Mouse (Mus musculus) heart, embryonic 11.5 days (tissue): ENCODE measurements at regions not wholly inside any gene's neighbourhood (a gene's known extent, or its start where the extent isn't known, plus 50 kb on each side); places are given as distances from the start of the nearest gene placed in this dataset.

Source experiments
- ATAC-seq: fragments of 200-750 bp; cut with Nextera tagmentation; replicated peaks from 2 replicates; pipeline ENCODE4 v1.8.0; 2017; ENCODE audit warnings: moderate library complexity; ENCODE audit not compliant: insufficient number of reproducible peaks, low FRiP score, low TSS enrichment
- H3K27ac ChIP-seq: fragments of 300-500 bp; sonication (generic); 2 replicates; pipeline ENCODE4 v1.5.1; 2014; ENCODE audit warnings: mild to moderate bottlenecking, low read depth, low read length
- H3K27me3 ChIP-seq: fragments of 300-500 bp; sonication (generic); 2 replicates; pipeline ENCODE4 v1.6.1; 2014; ENCODE audit warnings: mild to moderate bottlenecking, low read length, mixed read lengths; ENCODE audit not compliant: control insufficient read depth, insufficient read depth
- H3K36me3 ChIP-seq: fragments of 300-500 bp; sonication (generic); 2 replicates; pipeline ENCODE4 v1.6.1; 2014; ENCODE audit warnings: mild to moderate bottlenecking, low read length, moderate library complexity, mixed read lengths; ENCODE audit not compliant: control insufficient read depth, insufficient read depth
- H3K4me1 ChIP-seq: fragments of 300-500 bp; sonication (generic); 2 replicates; pipeline ENCODE4 v1.6.1; 2014; ENCODE audit warnings: low read length; ENCODE audit not compliant: control insufficient read depth, insufficient read depth
- H3K4me2 ChIP-seq: fragments of 300-500 bp; sonication (generic); 2 replicates; pipeline ENCODE4 v1.6.1; 2014; ENCODE audit warnings: mild to moderate bottlenecking, moderate library complexity
- H3K4me3 ChIP-seq: fragments of 300-500 bp; sonication (generic); 2 replicates; pipeline ENCODE4 v1.5.1; 2014; ENCODE audit warnings: low read depth, low read length
- H3K9ac ChIP-seq: fragments of 300-500 bp; sonication (generic); 2 replicates; pipeline ENCODE4 v1.6.1; 2014; ENCODE audit warnings: mild to moderate bottlenecking, low read depth, low read length, moderate library complexity
- H3K9me3 ChIP-seq: fragments of 300-500 bp; sonication (generic); replicated peaks from 2 replicates; pipeline ENCODE4 v1.6.1; 2016; ENCODE audit warnings: low read length; ENCODE audit not compliant: control insufficient read depth
- WGBS: fragments of 180-500 bp; shearing (Covaris S2); extraction: QIAGEN DNeasy Blood & Tissue Kit; methylation state at CpG from one replicate; pipeline ENCODE4 v1.1.7; 2014; ENCODE audit not compliant: insufficient replicate concordance; 5-methylcytosine and 5-hydroxymethylcytosine counted together

DNA sequence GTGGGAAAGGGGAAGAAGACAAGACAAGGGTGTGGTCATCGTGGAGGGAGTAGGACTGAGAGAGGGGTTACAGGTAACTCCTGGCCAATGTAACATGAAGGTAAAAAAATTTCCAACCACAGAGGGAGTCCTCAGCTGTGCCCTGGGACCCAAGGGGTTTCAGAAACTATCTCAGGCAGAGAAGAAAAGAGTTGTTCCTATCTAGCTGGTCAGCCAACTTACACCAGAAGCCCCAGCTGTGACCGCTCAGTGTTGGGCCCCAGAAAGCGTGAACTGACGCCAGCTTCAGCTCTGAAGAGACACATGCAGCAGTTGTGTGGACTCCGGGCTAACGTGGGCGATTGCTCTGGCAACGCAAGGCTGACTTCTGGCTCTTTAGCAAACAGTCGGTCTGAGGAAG is 52.2 kb downstream of the Rhob start:
- H3K4me3 ChIP-seq = no peak overlapping the region
- H3K9ac ChIP-seq = no peak overlapping the region
- H3K4me2 ChIP-seq = no peak overlapping the region
- 71% methylated on average over 9 of the region's 9 CpGs for WGBS
- no peak for ATAC-seq
- no peak overlapping the region for H3K27ac ChIP-seq
- peaks cover 4% of the 10 kb centered on the region; the same call in 1 of the 2 replicates for H3K4me1 ChIP-seq
- H3K9me3 ChIP-seq = no peaks in the 10 kb centered on the region
- H3K27me3 ChIP-seq = no peaks in the 10 kb centered on the region; the same call in 1 of the 2 replicates
- no peaks in the 10 kb centered on the region for H3K36me3 ChIP-seq

DNA sequence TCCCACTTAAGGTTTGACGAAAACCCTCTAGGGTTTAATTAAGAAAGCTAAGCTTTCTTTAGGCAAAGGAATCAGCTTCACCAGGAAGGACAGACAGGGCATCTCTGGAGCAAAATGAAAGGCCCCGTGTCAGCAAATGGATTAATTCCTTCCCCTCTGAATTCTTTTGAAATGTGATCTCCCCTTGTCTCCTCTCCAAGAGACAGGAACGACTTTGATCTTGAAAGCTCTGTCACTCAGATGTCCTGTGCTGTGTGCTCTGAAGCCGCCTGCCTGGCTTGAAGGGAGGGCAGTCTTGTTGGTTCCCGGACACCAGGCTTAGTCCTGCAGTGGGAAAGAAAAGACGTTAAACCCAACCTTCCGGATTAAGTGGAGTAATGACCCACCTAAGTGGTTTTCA is 52.8 kb downstream of the Rhob start:
- no peak overlapping the region for H3K9ac ChIP-seq
- no peak overlapping the region for H3K27ac ChIP-seq
- no peaks in the 10 kb centered on the region; the same call in 1 of the 2 replicates for H3K27me3 ChIP-seq
- no peaks in the 10 kb centered on the region for H3K36me3 ChIP-seq
- no peaks in the 10 kb centered on the region for H3K9me3 ChIP-seq
- H3K4me3 ChIP-seq = no peak overlapping the region
- peaks cover 4% of the 10 kb centered on the region; the same call in 1 of the 2 replicates for H3K4me1 ChIP-seq
- 9% methylated on average over 7 of the region's 7 CpGs for WGBS
- no peak for ATAC-seq
- H3K4me2 ChIP-seq = no peak overlapping the region

DNA sequence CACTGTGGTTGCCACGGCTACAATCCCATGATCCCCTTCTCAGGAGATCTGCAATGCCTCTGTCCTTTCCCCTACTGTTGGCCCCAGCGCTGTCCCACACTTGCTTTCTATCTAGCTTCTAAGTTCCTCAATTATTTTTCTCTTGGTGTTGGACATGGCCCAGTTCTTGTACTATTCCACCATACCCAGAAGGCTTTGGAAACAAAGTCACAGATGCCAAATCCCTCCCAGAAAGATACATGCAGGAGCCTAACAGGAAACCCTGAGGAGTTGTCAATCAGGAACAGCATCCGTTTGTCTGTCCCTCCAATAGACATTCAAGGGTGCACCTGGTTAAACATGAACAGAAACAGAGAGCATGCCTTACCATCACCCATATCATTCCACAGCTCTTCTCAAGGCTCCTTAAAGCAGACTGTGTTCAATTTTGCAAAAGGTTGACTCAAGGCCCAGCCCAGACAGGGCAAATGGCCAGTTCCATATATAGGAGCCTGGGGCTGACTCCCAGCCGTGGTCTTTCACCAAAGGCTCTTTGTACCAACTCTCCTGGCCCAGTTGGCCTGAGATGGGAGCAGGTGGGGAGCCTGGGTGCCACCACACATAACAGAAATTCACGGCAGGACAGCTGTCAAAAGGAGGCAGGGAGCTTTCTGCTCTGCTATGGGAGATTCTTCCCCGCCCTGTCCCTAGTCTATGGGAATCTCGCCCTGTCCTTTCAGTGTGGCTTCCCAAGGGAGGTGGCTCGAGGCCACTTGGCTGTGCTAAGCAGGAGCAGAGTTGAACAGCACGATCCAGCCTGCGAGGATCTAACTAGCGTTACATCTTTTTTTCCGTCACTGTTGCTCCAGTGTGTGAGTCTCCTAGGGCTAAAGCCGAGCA is 54.6 kb downstream of the Rhob start:
- Histone ChIP-seq H3K27me3 (no peaks in the 10 kb centered on the region), H3K27ac (no peak overlapping the region), H3K4me2 (no peak overlapping the region), H3K36me3 (no peaks in the 10 kb centered on the region), H3K9me3 (no peaks in the 10 kb centered on the region), H3K4me1 (no peaks in the 10 kb centered on the region; the same call in 1 of the 2 replicates), H3K4me3 (no peak overlapping the region), H3K9ac (no peak overlapping the region)
- no peak for ATAC-seq
- WGBS = 70% methylated on average over 13 of the region's 13 CpGs

DNA sequence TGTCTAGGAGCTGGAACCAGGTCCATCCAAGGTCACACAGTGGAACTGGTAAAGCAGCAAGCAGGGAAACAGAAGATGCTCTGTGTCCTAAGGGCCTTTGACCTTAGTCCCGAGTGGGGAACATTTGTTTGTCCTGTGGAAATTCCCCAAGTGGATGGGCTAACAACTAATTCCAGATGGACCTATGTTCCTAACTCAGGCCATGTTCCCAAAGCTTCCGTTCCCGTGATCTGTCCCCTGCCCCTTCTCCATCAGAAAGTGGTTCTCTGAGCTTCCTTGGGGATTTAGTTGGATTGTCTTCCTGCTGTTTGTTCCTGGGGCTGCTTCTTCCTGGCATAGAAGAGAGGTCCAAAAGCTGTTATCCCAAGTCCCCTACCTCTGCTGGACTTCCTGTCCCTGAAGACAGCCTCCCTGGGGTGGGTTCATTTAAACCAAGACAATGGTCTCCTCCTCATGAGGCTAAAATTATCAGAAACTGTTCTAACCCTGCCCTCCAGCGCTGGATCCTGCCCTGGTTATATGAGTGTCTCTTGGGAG is 55.8 kb downstream of the Rhob start:
- WGBS = 67% methylated on average over 4 of the region's 4 CpGs
- ATAC-seq = no peak
- Histone ChIP-seq H3K36me3 (no peaks in the 10 kb centered on the region), H3K9me3 (no peaks in the 10 kb centered on the region), H3K27ac (no peak overlapping the region), H3K9ac (no peak overlapping the region), H3K4me3 (no peak overlapping the region), H3K4me2 (no peak overlapping the region), H3K4me1 (no peaks in the 10 kb centered on the region; the same call in 1 of the 2 replicates), H3K27me3 (no peaks in the 10 kb centered on the region)

DNA sequence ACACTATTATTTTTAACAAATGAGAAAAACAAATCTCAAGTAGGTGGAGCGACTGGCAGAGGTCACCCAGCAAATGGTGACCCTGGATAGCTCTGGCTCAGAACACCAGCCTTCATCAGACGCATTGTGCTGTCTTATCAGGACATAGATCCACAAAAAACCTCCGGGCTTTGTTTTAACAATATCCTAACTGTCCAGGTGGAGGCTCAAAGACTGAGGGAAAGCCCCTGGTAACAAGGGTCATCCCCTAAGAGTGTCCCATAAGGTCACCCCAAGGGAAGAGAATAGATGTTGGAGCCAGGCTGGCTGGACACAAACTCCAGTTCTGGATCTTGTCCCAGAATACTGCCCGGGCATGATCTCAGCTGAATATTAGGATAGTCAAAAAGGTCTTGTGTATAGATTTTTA is 56.6 kb downstream of the Rhob start:
- Histone ChIP-seq H3K9ac (no peak overlapping the region), H3K4me2 (no peak overlapping the region), H3K4me1 (no peaks in the 10 kb centered on the region; the same call in 1 of the 2 replicates), H3K4me3 (no peak overlapping the region), H3K27me3 (no peaks in the 10 kb centered on the region), H3K27ac (no peak overlapping the region), H3K9me3 (no peaks in the 10 kb centered on the region), H3K36me3 (no peaks in the 10 kb centered on the region)
- 54% methylated on average over 4 of the region's 4 CpGs for WGBS
- no peak for ATAC-seq

DNA sequence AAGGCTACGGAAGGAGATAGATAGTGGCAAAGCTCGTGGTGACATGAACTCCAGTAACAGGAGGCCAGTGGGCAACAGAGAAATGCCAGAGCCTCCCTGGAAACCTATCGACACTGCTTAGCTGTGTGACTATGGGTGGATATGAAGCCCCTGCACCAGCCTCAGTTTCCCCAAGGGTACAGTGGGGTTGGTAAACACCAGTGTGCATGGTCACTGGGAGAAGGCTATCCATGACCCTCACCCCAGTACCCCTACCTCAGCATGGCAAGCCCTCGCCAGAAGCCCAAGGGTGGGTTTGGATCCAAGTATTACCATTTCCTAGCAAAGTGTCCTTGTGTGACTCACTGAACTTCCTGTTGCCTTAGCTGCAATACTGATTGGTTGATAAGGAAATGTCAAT is 58.5 kb downstream of the Rhob start:
- no peak for ATAC-seq
- H3K36me3 ChIP-seq = no peaks in the 10 kb centered on the region
- no peak overlapping the region for H3K4me2 ChIP-seq
- H3K4me1 ChIP-seq = peaks cover 12% of the 10 kb centered on the region
- H3K9me3 ChIP-seq = no peaks in the 10 kb centered on the region
- 74% methylated on average over 4 of the region's 4 CpGs for WGBS
- H3K9ac ChIP-seq = no peak overlapping the region
- H3K4me3 ChIP-seq = no peak overlapping the region
- no peak overlapping the region for H3K27ac ChIP-seq
- no peaks in the 10 kb centered on the region for H3K27me3 ChIP-seq

DNA sequence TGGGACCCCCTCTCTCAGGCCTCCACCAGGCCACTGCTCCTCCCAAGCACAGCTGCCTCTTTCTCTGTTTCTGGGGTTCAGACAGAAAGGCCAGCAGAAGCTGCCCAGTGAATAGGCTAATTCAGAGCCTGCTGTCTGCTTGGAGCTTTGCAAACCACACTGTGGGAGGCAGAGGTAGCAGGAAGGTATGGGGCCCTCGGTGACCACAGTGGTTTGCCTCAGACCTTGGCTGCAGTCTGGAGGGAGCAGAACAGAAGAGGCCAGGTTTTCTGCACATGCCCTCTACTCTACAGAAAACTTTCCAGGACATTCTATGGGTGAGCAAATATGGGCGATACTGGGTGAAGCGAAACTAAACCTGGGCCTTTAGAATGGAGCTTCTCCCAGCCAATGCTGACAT is 59.4 kb downstream of the Rhob start:
- Histone ChIP-seq H3K9me3 (no peaks in the 10 kb centered on the region), H3K27me3 (no peaks in the 10 kb centered on the region), H3K4me1 (peaks cover 12% of the 10 kb centered on the region), H3K4me2 (no peak overlapping the region), H3K36me3 (no peaks in the 10 kb centered on the region), H3K27ac (no peak overlapping the region), H3K4me3 (no peak overlapping the region), H3K9ac (no peak overlapping the region)
- ATAC-seq = no peak
- 93% methylated on average over 3 of the region's 3 CpGs for WGBS

DNA sequence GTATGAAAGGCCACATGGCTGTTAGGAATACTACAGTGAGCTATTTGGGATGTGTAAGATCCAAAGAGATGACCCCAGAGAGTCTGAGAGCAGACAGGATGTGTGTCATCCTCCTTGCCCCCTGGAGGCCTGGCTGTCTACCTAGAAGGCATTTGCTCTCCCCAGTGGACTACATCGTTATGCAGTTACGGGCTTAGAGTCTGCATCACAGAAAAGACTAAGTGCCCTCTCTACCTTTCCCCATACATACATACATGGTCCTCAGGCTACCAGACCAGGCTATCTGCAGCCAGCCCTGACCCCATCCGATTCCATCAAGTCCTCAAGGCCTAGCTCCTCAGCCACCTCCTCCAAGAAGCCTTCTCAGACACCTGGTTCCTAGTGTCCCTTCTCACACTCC is 59.9 kb downstream of the Rhob start:
- Histone ChIP-seq H3K27me3 (no peaks in the 10 kb centered on the region), H3K9me3 (no peaks in the 10 kb centered on the region), H3K9ac (no peak overlapping the region), H3K4me2 (no peak overlapping the region), H3K27ac (no peak overlapping the region), H3K4me3 (no peak overlapping the region), H3K36me3 (no peaks in the 10 kb centered on the region), H3K4me1 (peaks cover 12% of the 10 kb centered on the region)
- ATAC-seq = no peak
- 64% methylated on average over 3 of the region's 3 CpGs for WGBS

DNA sequence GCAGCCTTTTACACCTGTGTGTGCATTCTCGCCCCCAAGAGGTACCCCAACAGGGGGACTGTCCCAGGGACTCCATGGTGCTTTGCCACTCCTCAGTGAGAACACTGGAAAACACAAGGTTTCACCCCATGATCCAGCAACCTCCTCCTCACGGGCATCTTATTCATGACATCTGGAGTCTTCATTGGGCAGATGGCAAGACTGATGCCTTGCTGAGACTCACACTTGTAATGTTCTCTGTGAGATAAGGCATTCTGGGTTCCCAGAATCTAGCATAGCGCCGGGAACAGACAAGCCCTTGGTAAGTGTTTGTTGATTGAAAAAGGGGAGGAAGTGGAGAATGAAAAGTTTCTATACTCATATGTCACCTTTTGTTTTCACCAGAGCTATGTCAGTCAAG is 60.3 kb downstream of the Rhob start:
- H3K36me3 ChIP-seq = no peaks in the 10 kb centered on the region
- no peak overlapping the region for H3K4me3 ChIP-seq
- H3K9ac ChIP-seq = no peak overlapping the region
- ATAC-seq = no peak
- no peak overlapping the region for H3K4me2 ChIP-seq
- H3K27ac ChIP-seq = no peak overlapping the region
- WGBS = 69% methylated on average over 4 of the region's 4 CpGs
- H3K4me1 ChIP-seq = peaks cover 12% of the 10 kb centered on the region
- H3K9me3 ChIP-seq = no peaks in the 10 kb centered on the region
- no peaks in the 10 kb centered on the region for H3K27me3 ChIP-seq
